Mouse (Mus musculus) adrenal gland, postnatal 36 days (tissue): Measurements from ENCODE around the gene Ftl1. TPM values are rescaled to one million over a fixed set of nuclear protein-coding genes. Genes with fewer than 3 reads are reported as not detected.

Experiments
- DNase-seq, 2 experiments: peaks; one replicate each; pipeline ENCODE4 v3.0.0; 2021; ENCODE audit warnings: mixed read lengths in 1 of 2
- total RNA-seq, 2 experiments: library from RNA; stranded (reverse); gene quantifications; 2 replicates each; pipeline ENCODE4 v1.2.3; 2021

Gene Ftl1
- total RNA-seq, 2 experiments from 2014 or later, result 896 to 1,448 TPM

DNA sequence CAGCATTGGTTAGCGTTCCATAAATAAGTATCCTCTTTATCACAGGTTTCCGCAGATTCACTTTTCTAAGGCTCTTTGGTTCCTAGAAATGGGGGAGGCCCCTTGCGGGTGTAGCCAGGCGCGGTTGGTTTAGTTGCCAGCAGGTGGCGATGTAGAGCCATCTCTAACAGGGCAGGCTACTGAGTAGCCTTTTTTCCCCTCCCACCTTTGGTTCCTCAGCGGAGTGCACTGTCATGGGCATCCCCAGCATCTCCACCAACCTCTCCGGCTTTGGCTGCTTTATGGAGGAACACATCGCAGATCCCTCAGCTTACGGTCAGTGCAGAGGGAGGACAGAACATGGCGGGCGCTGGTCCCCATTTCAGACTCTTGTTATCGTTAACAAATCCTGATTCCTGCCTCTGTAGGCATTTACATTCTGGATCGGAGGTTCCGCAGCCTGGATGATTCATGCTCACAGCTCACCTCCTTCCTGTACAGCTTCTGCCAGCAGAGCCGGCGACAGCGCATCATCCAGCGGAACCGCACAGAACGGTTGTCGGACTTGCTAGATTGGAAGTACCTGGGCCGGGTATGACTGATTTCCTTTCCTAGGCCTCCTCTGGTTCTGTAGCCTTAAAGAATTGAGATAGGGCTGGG, 8.2 kb downstream of the Ftl1 start:
- peak; percentile 85 to 89 for DNase-seq

DNA sequence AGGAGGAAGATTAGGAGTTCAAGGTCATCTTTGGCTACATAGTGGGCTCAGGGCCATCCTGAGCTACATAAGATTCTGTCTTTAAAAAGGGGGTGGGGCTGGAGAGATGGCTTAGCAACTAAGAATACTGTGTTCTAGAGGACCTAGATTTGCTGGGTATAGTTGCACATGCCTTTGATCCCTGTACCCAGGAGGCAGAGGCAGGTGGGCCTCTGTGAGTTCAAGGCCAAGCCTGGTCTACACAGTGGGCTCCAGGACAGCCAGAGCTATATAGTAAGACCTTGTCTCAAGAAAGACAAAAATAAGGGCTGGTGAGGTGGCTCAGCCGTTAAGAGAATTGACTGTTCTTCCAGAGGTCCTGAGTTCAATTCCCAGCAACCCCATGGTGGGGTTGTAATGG, 9.7 kb downstream of the Ftl1 start:
- no peak for DNase-seq

DNA sequence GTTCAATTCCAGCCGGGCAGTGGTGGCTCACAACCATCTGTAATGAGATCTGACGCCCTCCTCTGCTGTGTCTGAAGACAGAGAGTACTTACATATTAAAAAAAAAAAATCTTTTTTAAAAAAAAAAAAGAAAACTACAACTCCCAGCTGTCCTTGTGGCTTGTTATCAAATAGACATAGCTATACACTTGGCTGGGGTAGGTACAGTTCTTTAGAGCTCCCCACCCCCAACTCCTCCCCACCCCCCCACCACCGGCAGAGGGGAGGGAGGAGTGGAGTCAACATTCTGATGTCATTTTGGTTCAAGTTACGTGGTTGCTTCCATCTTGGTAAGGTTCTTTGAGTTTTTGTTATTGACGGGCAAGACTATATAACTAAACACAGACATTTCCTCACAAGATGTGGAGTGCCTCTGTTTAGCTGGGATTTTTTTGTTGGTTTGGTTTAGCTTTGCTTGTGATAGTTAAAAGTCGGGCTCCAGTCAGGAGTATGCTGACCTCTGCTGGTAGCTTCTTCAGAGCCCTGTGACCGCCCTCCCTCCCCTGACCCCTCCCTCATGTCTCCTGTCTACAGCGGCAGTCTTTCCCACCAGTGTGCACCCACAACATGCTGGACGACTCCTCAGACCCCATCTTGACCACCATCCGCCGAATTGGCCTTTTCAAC, 12.2 kb downstream of the Ftl1 start:
- peak in 1 of 2 experiments; percentile 64 for DNase-seq

GRCm38 (mm10) chr7:45446589-45446988, 13.1 kb downstream of the Ftl1 start:
- DNase-seq, result no peak

DNA sequence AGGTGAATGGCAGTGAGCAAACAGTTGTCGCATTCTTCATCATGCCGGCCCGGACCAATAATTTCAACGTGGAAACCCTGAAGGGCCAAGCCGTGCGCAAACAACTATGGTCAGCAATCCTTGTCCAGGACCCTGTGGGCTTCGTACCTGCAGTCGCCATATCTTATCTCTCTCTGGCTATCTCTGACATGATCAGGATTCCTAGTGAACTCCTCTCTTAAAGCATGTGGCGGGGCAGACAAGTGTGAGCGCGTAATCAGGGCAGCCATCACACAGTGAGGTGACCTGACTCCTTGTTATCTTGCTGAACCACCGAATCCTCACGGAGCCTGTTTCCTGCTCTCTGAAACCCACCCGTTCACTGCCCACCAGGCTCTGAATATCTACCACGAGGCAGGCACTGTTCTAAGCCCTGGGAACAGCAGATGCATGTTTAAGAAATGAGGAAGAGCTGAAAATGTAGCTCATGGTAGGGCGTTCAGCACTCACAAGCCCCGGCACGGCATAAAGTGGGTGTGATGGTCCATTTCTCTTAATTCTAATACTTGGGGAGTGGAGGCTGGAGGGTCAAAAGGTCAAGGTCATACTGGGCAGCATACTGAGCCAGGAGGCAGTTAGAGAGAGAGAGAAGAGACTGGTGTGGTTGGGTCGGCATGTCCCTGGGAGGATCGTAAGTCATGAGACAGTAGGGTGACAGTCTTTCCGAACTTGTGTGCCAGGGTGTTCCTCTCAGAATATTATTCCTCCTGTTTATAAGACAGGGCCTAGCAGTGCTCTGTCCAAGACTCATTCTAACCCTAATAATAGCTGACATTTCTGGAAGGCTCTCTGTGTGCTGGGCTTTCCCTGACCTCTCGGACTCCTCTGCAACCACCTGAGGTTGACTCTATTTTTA, 15.9 kb downstream of the Ftl1 start:
- peak in 1 of 2 experiments; percentile 57 for DNase-seq

- no peak for DNase-seq
These were observed 22.0 kb downstream of the Ftl1 start, which contains the start of gene Ruvbl2 for GRCm38 (mm10) chr7:45437521-45438276. TSS of gene Ruvbl2 (minus strand) at chr7:45438096.

DNA sequence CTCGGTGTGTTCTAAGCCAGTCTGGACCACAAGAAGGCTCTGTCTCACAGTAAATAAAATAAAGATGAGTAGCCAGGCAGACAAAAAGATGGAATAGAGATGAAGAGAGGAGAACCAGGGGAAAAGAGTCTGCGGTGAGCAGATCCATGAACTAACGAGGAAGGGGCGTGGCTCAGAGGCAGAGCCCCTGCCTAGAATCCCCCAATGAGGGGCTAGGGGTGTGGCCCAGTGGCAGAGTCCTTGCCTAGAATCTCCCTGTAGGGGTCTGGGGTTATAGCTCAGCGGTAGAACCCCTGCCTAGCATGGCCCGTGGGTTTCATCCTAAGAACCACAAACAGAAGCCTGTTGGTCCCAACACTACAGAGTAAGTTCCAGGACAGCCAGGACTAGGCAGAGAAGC, 22.6 kb downstream of the Ftl1 start:
- DNase-seq, result no peak

DNA sequence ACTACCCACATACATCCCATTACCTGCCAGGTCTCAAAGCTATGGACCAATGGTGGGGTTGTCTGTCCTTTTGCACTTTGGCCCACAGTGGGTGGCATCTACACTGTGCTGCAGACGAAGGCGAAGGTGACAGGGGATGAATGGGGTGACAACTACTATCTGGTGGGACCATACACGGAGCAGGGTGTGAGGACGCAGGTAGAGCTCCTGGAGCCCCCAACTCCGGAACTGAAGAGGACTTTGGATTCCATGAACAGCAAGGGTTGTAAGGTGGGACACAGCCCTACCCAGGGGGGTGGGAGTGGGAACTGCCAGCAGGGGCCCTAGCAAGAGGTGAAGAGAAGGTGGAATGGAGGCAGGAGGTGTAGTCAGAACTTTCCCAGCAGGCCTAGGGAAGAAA, 23.2 kb downstream of the Ftl1 start:
- no peak for DNase-seq

- peak in 1 of 2 experiments; percentile 45 for DNase-seq
These were observed 24.6 kb downstream of the Ftl1 start for GRCm38 (mm10) chr7:45435038-45435437.

DNA sequence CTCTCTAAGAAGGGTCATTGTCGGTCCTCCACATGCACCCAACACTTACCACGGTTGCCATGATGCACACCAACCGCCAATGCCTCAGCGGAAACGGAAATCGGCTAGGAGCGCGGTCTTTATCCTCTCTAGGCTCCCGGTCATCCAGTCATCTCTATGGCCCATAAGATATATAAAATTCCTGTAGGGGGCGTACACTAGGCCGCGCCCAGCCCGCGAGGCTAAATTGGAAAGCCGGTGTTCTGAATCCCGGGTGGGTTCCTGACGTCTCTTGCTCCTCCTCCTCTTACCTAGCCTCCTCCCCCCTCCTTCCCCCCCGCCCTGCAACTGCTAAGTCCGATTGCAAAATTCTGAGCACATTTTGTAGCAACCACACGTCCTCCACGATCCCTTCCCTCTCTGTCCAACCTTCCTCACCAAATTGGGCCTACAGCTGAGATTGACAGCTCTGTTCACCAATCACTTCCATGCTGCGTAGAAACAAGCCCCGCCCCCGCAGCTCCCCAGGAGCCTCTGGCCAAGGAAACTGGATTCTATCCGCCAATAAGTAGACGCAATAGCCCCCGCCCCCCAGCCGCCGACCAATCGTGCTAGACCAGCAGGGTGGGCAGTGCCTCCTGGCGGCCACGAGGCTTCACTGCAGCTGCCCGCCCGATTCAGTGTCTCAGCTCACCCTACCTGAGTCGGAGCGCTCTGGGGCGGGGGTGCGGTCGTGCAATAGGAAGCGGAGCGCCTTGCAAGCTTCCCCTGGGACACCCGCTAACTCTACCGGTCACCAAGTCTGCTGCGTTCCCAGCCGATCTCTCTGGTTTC, 25.3 kb downstream of the Ftl1 start, which contains the start of gene Gys1:
Gene Gys1 (plus strand): TSS at position 642 of the 813 bp plus-strand sequence.
- DNase-seq, result peak; percentile 100

GRCm38 (mm10) chr7:45433835-45434202, 25.9 kb downstream of the Ftl1 start:
- DNase-seq, result no peak

- DNase-seq, result no peak
These were observed 33.1 kb downstream of the Ftl1 start for GRCm38 (mm10) chr7:45426556-45426955.

- no peak for DNase-seq
These were observed 38.5 kb downstream of the Ftl1 start for GRCm38 (mm10) chr7:45421194-45421593.

DNA sequence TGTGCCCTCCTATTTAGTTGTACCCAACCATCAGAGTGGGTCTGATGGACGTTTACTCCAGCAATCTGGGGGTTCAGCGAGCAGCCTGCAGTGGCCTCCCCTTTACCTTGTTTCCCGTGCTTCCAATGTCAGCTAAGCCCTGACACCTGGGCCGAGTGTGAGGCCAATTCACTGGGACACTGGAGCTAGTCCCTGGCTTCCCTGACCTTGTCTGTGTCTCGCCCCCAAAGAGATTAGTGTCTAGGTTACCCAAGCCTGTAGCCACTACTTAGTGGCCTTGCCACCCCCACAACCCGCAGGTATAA, 39.1 kb downstream of the Ftl1 start, which contains the start of gene Lhb:
Gene Lhb (plus strand): TSS at position 206 of the 305 bp plus-strand sequence.
- no peak for DNase-seq

- no peak for DNase-seq
These were observed 39.6 kb downstream of the Ftl1 start for GRCm38 (mm10) chr7:45419859-45420614.

- no peak for DNase-seq
These were observed 41.7 kb downstream of the Ftl1 start for GRCm38 (mm10) chr7:45417962-45418492.

DNA sequence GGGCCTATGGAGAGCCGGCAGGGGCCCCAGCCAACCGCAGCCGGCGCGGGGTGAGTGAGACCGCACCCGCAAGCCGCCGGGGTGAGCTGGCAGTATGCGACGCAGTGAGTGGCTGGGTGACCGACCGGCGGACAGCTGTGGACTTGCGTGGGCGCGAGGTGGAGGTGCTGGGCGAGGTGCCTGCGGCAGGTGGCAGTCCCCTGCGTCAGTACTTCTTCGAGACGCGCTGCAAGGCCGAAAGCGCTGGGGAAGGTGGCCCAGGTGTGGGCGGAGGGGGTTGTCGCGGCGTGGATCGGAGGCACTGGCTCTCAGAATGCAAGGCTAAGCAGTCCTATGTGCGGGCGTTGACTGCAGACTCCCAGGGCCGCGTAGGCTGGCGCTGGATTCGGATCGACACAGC, 44.0 kb downstream of the Ftl1 start:
- DNase-seq, result no peak

DNA sequence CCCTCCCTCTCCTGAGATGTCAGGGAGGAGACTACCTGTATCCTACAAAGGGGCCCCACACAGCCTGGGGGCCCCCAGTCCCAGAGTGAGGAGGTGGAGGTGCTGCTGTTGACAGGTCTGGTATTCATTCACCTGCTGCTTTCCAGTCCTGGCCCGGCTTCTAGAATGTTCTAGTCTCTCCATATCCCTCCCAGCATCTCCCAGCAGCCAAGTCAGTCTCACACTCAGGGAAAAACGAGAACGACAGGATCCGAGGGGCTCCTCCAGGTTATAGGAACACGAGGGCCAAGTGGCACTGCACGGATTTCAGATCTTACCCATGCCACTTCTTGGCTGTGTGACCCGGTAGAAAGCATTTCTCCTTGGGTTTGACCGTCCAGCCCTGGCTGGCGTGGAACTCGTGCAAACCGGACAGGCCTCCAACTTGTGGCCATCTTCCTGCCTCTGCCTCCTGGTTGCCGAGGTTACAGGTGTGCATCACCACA, 44.9 kb downstream of the Ftl1 start:
- no peak for DNase-seq

DNA sequence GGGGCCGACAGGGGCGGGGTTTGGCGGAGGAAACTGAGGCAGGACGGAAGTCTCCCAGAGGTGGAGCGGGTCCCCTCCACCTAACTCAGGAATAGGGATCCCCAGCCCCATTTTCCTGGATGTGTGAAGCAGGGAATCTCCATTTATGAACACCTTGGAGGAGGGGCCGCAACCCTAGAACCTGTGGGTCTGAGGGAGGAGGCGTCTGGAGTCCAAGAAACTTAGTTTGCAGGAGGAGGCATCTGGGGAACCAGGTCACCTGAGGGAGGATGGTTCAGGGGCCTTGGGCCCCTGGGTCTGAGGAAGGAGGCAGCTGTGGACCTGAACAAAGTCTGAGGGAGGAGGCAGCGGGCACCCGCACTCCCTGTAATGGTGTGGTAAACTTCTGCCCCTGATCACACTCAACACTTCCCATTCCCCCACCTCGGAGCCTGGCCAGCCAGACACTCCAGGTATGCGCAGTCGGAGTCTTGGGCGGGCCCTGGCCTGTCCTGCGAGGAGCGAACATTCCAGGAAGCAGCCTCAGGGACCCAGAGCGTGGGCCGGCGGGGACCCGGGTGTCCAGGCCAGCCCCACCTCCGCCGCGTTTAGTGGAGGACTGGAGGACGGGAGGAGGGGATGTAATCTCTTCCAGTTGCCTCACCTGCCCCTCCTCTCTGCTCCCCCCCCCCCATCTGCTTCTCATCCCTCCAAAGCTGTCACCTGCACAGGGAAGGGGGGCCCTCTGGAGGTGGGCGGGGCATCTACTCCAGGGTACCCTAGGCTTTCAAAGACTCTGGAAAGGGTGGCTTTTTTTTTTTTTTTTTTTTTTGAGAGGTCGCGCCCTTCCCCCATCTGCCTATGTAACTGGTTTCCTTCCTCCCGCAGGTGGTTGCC, 45.6 kb downstream of the Ftl1 start:
- no peak for DNase-seq
